Mouse (Mus musculus) limb, embryonic 11.5 days (tissue): ENCODE results near the gene Tenm3. TPM values are rescaled to one million over a fixed set of nuclear protein-coding genes. Genes with fewer than 3 reads are reported as not detected.

ENCODE experiments used
- ATAC-seq: fragments of 200-750 bp; cut with Nextera tagmentation; 2 replicates; pipeline ENCODE4 v1.8.0; 2017; ENCODE audit warnings: low read depth; ENCODE audit not compliant: insufficient number of reproducible peaks, low FRiP score, low TSS enrichment
- DNase-seq: peaks from one replicate; pipeline ENCODE4 v3.0.0-alpha.2; 2015; ENCODE audit warnings: low spot score
- H3K27ac ChIP-seq: fragments of 300-500 bp; sonication (generic); replicated peaks from 2 replicates; pipeline ENCODE4 v1.5.1; 2014; ENCODE audit warnings: low read depth, mild to moderate bottlenecking, low read length
- H3K27me3 ChIP-seq: fragments of 300-500 bp; sonication (generic); 2 replicates; pipeline ENCODE4 v1.6.1; 2014; ENCODE audit warnings: mild to moderate bottlenecking, low read length, mixed read lengths; ENCODE audit not compliant: control insufficient read depth, insufficient read depth
- H3K36me3 ChIP-seq: fragments of 300-500 bp; sonication (generic); 2 replicates; pipeline ENCODE4 v1.6.1; 2014; ENCODE audit warnings: mild to moderate bottlenecking, low read length, moderate library complexity, mixed read lengths; ENCODE audit not compliant: control insufficient read depth, insufficient read depth
- H3K4me1 ChIP-seq: fragments of 300-500 bp; sonication (generic); 2 replicates; pipeline ENCODE4 v1.6.1; 2014; ENCODE audit warnings: low read length, mixed read lengths; ENCODE audit not compliant: control insufficient read depth, insufficient read depth
- H3K4me2 ChIP-seq: fragments of 300-500 bp; sonication (generic); 2 replicates; pipeline ENCODE4 v1.6.1; 2014; ENCODE audit warnings: low read depth, mild to moderate bottlenecking, moderate library complexity; ENCODE audit not compliant: severe bottlenecking
- H3K4me3 ChIP-seq: fragments of 300-500 bp; sonication (generic); 2 replicates; pipeline ENCODE4 v1.5.1; 2014; ENCODE audit warnings: low read depth, low read length
- H3K9ac ChIP-seq: fragments of 300-500 bp; sonication (generic); 2 replicates; pipeline ENCODE4 v1.6.1; 2014; ENCODE audit warnings: mild to moderate bottlenecking, low read length
- H3K9me3 ChIP-seq: fragments of 300-500 bp; sonication (generic); 2 replicates; pipeline ENCODE4 v1.6.1; 2016; ENCODE audit warnings: low read length; ENCODE audit not compliant: control insufficient read depth
- WGBS: fragments of 180-500 bp; shearing (Covaris S2); extraction: QIAGEN DNeasy Blood & Tissue Kit; methylation state at CpG from one replicate; pipeline ENCODE4 v1.1.7; 2014; 5-methylcytosine and 5-hydroxymethylcytosine counted together
- polyA plus RNA-seq: library from polyadenylated mRNA; unstranded; fragments of >200 nt; fragmentation: Nextera tagmentation; extraction: Ambion mirVana; gene quantifications from 2 replicates; pipeline ENCODE4 v1.2.1, GENCODE M21; 2014

Tenm3 gene
- polyA plus RNA-seq, 1 experiment from 2014 or later = 52.1 TPM

DNA sequence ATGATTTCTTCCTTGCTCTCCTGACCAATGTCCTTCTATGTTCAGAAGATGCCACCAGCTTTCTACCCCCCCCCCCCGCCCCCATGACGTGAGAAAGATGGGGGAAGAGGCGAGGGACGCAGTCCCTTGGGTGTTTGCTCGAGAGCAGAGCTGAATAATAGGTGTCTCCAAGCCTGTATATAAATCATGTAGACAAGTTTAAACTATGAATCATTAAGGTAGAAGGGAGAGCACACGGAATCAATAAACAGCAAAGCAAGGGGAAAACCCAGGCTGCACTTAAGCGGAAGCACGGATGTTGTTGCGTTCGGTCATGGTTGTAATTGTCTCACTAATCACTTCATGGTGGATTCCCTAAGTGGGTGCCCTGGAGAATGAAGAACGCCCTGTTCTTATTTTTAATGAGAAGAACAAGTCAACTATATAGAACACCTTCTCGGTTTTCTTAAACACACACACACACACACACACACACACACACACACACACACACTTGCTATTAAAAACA lies 638.9 kb downstream of the Tenm3 start:
- no peak overlapping the region for H3K27ac ChIP-seq
- no peaks in the 10 kb centered on the region for H3K9me3 ChIP-seq
- H3K27me3 ChIP-seq = no peaks in the 10 kb centered on the region
- no peak overlapping the region for H3K4me3 ChIP-seq
- no peaks in the 10 kb centered on the region for H3K36me3 ChIP-seq
- no peak overlapping the region for H3K4me2 ChIP-seq
- DNase-seq = no peak
- H3K4me1 ChIP-seq = no peaks in the 10 kb centered on the region
- no peak for ATAC-seq
- 37% methylated on average over 12 of the region's 12 CpGs for WGBS
- no peak overlapping the region for H3K9ac ChIP-seq

DNA sequence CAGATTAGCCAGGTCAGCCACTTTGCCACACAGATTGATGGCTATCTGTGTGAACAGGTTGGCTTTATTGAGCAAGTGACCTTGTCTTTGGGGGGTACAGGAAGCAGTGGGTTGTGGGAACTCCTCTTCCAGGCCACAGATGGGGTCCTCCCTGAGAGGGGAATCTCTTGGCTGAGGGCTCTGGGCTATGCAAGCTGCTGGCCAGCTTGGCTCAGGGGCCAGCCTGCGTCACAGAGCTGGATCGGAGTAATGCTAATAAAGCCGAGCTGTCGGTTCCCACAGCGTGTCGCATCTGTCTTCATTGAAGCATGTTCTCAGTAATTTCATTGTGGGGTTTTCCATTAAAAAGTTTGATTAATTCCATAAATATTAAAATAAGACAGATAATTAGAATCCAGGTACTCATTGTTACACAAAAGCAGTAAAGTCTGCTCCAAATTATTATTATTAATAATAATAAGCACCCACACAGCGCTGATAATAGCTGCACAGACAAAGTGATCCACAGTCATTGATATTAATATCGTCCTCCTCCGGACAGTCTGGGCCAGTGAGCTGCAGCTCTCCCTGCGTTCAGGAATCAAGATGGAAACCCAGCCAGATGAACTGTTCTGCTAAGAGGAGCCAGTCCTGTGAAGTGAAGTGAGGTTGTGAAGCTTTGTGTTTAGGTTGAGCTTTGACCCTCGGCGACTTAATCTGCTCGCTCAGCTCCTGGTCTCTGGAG lies 639.5 kb downstream of the Tenm3 start:
- ATAC-seq = no peak

GRCm38 (mm10) chr8:48203611-48204010 lies 640.1 kb downstream of the Tenm3 start:
- WGBS = 80% methylated on average over 9 of the region's 9 CpGs
- no peak overlapping the region for H3K9ac ChIP-seq
- ATAC-seq = no peak

More for the DNA sequence above, 639.5 kb downstream of the Tenm3 start:
- Histone ChIP-seq H3K9ac (no peak overlapping the region), H3K27ac (no peak overlapping the region), H3K36me3 (no peaks in the 10 kb centered on the region), H3K27me3 (no peaks in the 10 kb centered on the region), H3K4me2 (no peak overlapping the region), H3K4me3 (no peak overlapping the region), H3K9me3 (no peaks in the 10 kb centered on the region), H3K4me1 (no peaks in the 10 kb centered on the region)
- 71% methylated on average over 13 of the region's 13 CpGs for WGBS
- DNase-seq = no peak

DNA sequence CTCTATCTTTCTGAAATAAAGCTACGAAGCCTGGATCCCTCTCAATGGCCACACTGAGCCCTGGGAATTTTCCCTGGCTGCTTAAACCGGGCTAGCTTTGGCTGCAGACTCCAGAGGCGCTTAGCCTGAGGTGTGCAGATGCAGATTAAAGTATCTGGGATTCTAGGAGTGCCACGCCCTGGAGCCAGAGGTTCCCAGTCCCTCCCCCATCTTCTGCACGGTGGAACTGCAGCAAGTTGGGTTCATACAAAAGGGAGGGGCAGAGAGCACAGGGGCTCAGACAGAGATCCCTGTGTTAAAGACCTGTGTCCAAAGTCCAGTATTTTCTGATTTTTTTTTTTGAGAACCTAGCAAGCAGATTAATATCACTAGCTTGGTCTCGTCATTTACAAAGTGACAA lies 640.6 kb downstream of the Tenm3 start:
- H3K9me3 ChIP-seq = no peaks in the 10 kb centered on the region

More at GRCm38 (mm10) chr8:48203611-48204010, 640.1 kb downstream of the Tenm3 start:
- H3K36me3 ChIP-seq = no peaks in the 10 kb centered on the region
- no peak overlapping the region for H3K27ac ChIP-seq
- no peak for DNase-seq
- H3K27me3 ChIP-seq = no peaks in the 10 kb centered on the region
- no peaks in the 10 kb centered on the region for H3K9me3 ChIP-seq
- H3K4me2 ChIP-seq = no peak overlapping the region
- no peak overlapping the region for H3K4me3 ChIP-seq
- no peaks in the 10 kb centered on the region for H3K4me1 ChIP-seq

GRCm38 (mm10) chr8:48202632-48203031 lies 641.1 kb downstream of the Tenm3 start:
- H3K27me3 ChIP-seq = no peaks in the 10 kb centered on the region
- WGBS = 74% methylated on average over 3 of the region's 3 CpGs
- DNase-seq (no peak), ATAC-seq (no peak)
- H3K36me3 ChIP-seq = no peaks in the 10 kb centered on the region
- no peak overlapping the region for H3K4me3 ChIP-seq
- H3K9ac ChIP-seq = no peak overlapping the region
- H3K4me1 ChIP-seq = no peaks in the 10 kb centered on the region
- H3K4me2 ChIP-seq = no peak overlapping the region
- no peaks in the 10 kb centered on the region for H3K9me3 ChIP-seq
- H3K27ac ChIP-seq = no peak overlapping the region

More for the DNA sequence above, 640.6 kb downstream of the Tenm3 start:
- ATAC-seq = no peak
- H3K4me2 ChIP-seq = no peak overlapping the region
- H3K4me3 ChIP-seq = no peak overlapping the region
- no peaks in the 10 kb centered on the region for H3K27me3 ChIP-seq
- no peaks in the 10 kb centered on the region for H3K4me1 ChIP-seq
- no peak overlapping the region for H3K9ac ChIP-seq
- 65% methylated on average over 6 of the region's 6 CpGs for WGBS
- H3K27ac ChIP-seq = no peak overlapping the region
- DNase-seq = no peak
- no peaks in the 10 kb centered on the region for H3K36me3 ChIP-seq

- no peaks in the 10 kb centered on the region for H3K27me3 ChIP-seq
- H3K4me1 ChIP-seq = no peaks in the 10 kb centered on the region
- peaks cover 3% of the 10 kb centered on the region; the same call in 1 of the 2 replicates for H3K9me3 ChIP-seq
- ATAC-seq = no peak
- no peak overlapping the region for H3K4me3 ChIP-seq
- H3K27ac ChIP-seq = no peak overlapping the region
- no peak for DNase-seq
- 91% methylated on average over 9 of the region's 9 CpGs for WGBS
- no peaks in the 10 kb centered on the region for H3K36me3 ChIP-seq
- no peak overlapping the region for H3K4me2 ChIP-seq
- H3K9ac ChIP-seq = no peak overlapping the region
These were observed 644.6 kb downstream of the Tenm3 start for GRCm38 (mm10) chr8:48199171-48199570.

DNA sequence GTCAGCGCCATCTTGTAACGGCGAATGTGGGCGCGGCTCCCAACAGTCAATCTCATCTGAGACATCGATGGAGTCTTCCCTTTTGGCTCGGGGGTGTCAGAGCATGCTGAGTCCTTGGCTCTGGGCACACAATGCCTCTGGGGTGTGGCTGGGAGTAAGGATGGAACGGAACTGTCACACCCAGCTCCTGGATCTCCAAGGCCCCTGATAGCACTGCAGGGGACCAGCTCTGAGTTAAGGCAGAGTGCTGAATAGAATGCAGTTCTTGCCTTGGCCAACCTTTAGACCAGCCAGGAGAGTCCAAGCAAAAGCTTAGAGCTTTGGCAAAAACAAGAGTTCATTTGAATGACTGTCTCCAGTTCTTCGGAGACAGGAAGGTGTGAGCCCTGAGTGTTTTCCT lies 647.8 kb downstream of the Tenm3 start:
- H3K27me3 ChIP-seq = no peaks in the 10 kb centered on the region
- no peaks in the 10 kb centered on the region for H3K4me1 ChIP-seq
- no peak overlapping the region for H3K4me3 ChIP-seq
- no peak overlapping the region for H3K27ac ChIP-seq
- ATAC-seq = no peak
- H3K9me3 ChIP-seq = peaks cover 3% of the 10 kb centered on the region; the same call in 1 of the 2 replicates
- no peaks in the 10 kb centered on the region for H3K36me3 ChIP-seq
- over 99% methylated on average over 9 of the region's 9 CpGs for WGBS
- H3K9ac ChIP-seq = no peak overlapping the region
- DNase-seq = no peak
- H3K4me2 ChIP-seq = no peak overlapping the region

DNA sequence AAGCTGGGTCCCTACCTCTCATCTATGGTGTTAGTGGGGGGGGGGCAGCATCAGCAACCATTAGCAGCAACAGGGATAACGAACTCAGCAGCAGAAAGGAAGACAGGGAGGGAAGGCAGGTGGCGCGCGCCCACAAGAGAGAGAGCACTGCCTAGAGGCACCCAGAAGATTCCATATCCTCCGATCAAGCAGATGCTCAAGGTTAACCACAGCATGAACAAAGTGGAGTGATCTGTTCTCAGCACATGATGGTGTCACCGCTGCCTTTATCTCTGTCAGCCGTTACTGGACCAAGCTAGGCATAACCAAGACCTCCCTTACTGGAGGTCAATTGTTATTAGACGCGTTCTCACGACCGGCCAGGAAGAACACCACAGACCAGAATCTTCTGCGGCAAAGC lies 655.2 kb downstream of the Tenm3 start:
- no peaks in the 10 kb centered on the region for H3K27me3 ChIP-seq
- H3K4me1 ChIP-seq = no peaks in the 10 kb centered on the region
- no peak overlapping the region for H3K4me2 ChIP-seq
- over 99% methylated on average over 12 of the region's 12 CpGs for WGBS
- H3K36me3 ChIP-seq = no peaks in the 10 kb centered on the region
- no peak overlapping the region for H3K27ac ChIP-seq
- H3K4me3 ChIP-seq = no peak overlapping the region
- ATAC-seq (no peak), DNase-seq (no peak)
- no peaks in the 10 kb centered on the region for H3K9me3 ChIP-seq
- no peak overlapping the region for H3K9ac ChIP-seq
